Mouse (Mus musculus) heart, embryonic 14.5 days (tissue): ENCODE measurements around the gene Hsf5. TPM values are rescaled to one million over a fixed set of nuclear protein-coding genes. Genes with fewer than 3 reads are reported as not detected.
A peak's percentile ranks its signal among the peaks of the same experiment; 100 is the strongest.

Source experiments
- ATAC-seq: fragments of 200-750 bp; cut with Nextera tagmentation; 2 replicates; pipeline ENCODE4 v1.8.0; 2017; ENCODE audit warnings: low read depth, moderate TSS enrichment; ENCODE audit not compliant: insufficient number of reproducible peaks, insufficient read depth, low FRiP score
- H3K27ac ChIP-seq, 2 experiments: fragments of 200-500 bp in 1 of 2; fragments of 300-500 bp in 1 of 2; sonication (generic) in 1 of 2; replicated peaks in 1 of 2; 2 replicates each; pipeline ENCODE4 v1.5.1; 2012 to 2014; ENCODE audit warnings: low read depth in 2 of 2, low read length in 2 of 2, control low read depth in 1 of 2, mild to moderate bottlenecking in 1 of 2, mixed read lengths in 1 of 2; ENCODE audit not compliant: control insufficient read depth in 1 of 2, insufficient read depth in 1 of 2
- H3K27me3 ChIP-seq: fragments of 300-500 bp; sonication (generic); 2 replicates; pipeline ENCODE4 v1.6.1; 2014; ENCODE audit warnings: mild to moderate bottlenecking, low read length, control low read depth; ENCODE audit not compliant: control insufficient read depth, insufficient read depth
- H3K36me3 ChIP-seq: fragments of 300-500 bp; sonication (generic); 2 replicates; pipeline ENCODE4 v1.6.1; 2014; ENCODE audit warnings: mild to moderate bottlenecking, control low read depth, low read length, mixed read lengths; ENCODE audit not compliant: control insufficient read depth, insufficient read depth
- H3K4me1 ChIP-seq, 2 experiments: fragments of 200-500 bp in 1 of 2; fragments of 300-500 bp in 1 of 2; sonication (generic) in 1 of 2; 2 replicates each; pipeline ENCODE4 v1.6.1; 2012 to 2014; ENCODE audit warnings: low read length in 2 of 2, control low read depth in 1 of 2, mixed read lengths in 1 of 2; ENCODE audit not compliant: control insufficient read depth in 2 of 2, insufficient read depth in 2 of 2
- H3K4me2 ChIP-seq: fragments of 300-500 bp; sonication (generic); 2 replicates; pipeline ENCODE4 v1.6.1; 2014; ENCODE audit warnings: mild to moderate bottlenecking, low read length
- H3K4me3 ChIP-seq, 2 experiments: fragments of 200-500 bp in 1 of 2; fragments of 300-500 bp in 1 of 2; sonication (generic) in 1 of 2; 2 replicates each; pipeline ENCODE4 v1.5.1; 2012 to 2014; ENCODE audit warnings: low read length in 2 of 2, mild to moderate bottlenecking in 2 of 2, control low read depth in 1 of 2, low read depth in 1 of 2, moderate library complexity in 1 of 2; ENCODE audit not compliant: control insufficient read depth in 1 of 2, insufficient read depth in 1 of 2
- H3K9ac ChIP-seq: fragments of 300-500 bp; sonication (generic); 2 replicates; pipeline ENCODE4 v1.6.1; 2014; ENCODE audit warnings: mild to moderate bottlenecking, low read length
- H3K9me3 ChIP-seq: fragments of 300-500 bp; sonication (generic); 2 replicates; pipeline ENCODE4 v1.6.1; 2016; ENCODE audit warnings: low read length, control low read depth; ENCODE audit not compliant: control insufficient read depth
- WGBS: fragments of 180-500 bp; shearing (Covaris S2); extraction: QIAGEN DNeasy Blood & Tissue Kit; methylation state at CpG from one replicate; pipeline ENCODE4 v1.1.7; 2014; 5-methylcytosine and 5-hydroxymethylcytosine counted together
- polyA plus RNA-seq: library from polyadenylated mRNA; unstranded; fragments of >200 nt; fragmentation: Nextera tagmentation; extraction: Ambion mirVana; gene quantifications from 2 replicates; pipeline ENCODE4 v1.2.1, GENCODE M21; 2014

Gene Hsf5
- polyA plus RNA-seq, 1 experiment from 2014 or later, result 0.15 TPM

DNA sequence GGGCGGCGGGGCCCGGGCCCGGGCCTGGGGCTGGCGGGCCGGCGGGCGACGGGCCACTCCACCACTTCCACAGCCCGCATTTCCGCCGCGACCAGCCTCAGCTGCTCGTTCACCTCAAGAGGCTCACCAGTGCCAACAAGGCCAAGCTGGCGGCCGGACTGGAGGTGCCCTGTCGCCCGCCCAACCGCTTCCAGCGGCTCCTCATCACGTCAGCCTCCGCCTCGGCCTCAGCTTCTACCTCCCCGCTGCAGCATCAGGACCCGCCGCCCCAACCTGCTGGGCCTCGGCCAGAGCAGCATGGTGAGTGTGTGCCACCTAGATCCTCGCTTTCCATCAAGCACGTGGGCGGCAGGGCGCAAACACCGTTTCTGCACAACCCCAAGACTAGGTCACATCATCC lies 642 bp downstream of the Hsf5 start:
- Histone ChIP-seq H3K4me1 (no peaks in the 10 kb centered on the region), H3K27me3 (no peaks in the 10 kb centered on the region), H3K36me3 (peaks cover 66% of the 10 kb centered on the region), H3K9ac (no peak overlapping the region), H3K4me3 (no peak overlapping the region), H3K27ac (no peak overlapping the region), H3K9me3 (no peaks in the 10 kb centered on the region), H3K4me2 (no peak overlapping the region)
- ATAC-seq, result no peak
- WGBS, result 94% methylated on average over 21 of the region's 32 CpGs

DNA sequence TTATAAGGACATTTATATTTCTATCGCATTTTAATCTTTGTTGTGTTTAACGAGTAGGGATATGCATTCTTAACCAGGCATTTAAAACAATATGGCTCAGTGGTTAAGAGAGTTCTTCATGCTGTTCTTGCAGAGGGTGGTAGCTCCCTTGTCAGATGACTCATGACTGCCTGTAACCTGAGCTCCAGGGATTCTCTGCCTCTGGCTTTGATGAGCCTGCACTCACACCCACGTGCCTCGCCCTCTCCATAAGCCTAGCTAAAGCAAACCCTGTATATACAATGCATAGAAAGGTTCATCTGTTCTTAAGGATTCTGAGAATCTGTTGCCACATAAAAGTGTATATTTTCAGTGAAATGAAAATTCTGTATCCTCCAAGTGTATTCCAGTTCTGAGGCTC lies 6.2 kb downstream of the Hsf5 start:
- 53% methylated on average over 4 of the region's 4 CpGs for WGBS
- Histone ChIP-seq H3K27ac (no peak overlapping the region), H3K36me3 (peaks cover 38% of the 10 kb centered on the region), H3K4me3 (no peak overlapping the region), H3K9ac (no peak overlapping the region), H3K27me3 (no peaks in the 10 kb centered on the region), H3K9me3 (no peaks in the 10 kb centered on the region), H3K4me1 (no peaks in the 10 kb centered on the region), H3K4me2 (no peak overlapping the region)
- ATAC-seq, result no peak

DNA sequence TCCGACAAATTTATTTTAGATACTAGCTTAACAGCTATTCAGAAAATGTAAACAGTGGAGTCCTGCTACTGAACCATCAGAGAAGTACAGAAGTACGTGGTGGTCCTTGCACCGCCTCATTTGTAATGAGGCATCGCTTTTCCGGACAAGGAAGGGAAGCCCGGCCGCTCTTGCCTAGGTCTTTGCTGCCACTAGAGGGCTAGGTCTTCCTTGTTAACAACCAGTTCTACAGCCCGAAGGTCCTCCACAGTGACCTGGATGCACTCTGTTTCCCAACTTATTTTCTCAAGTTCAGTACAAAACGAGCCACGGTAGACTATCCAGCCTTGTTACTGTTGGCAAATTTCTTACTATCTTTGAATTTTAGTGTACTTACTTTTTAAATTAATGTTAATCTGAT lies 12.9 kb downstream of the Hsf5 start:
- Histone ChIP-seq H3K9me3 (no peaks in the 10 kb centered on the region), H3K36me3 (peaks cover 6% of the 10 kb centered on the region; the same call in 1 of the 2 replicates)
- ATAC-seq, result no peak

GRCm38 (mm10) chr11:87638793-87639192 lies 21.8 kb downstream of the Hsf5 start:
- H3K4me2 ChIP-seq, result peak overlapping the region; percentile 75
- ATAC-seq, result no peak
- no peaks in the 10 kb centered on the region for H3K27me3 ChIP-seq
- H3K4me3 ChIP-seq, result peak overlapping the region; percentile 46 to 60
- WGBS, result 19% methylated on average over 2 of the region's 2 CpGs
- no peaks in the 10 kb centered on the region for H3K36me3 ChIP-seq
- H3K4me1 ChIP-seq, result peaks cover 0 to 4% of the 10 kb centered on the region in 2 experiments; a peak in 2 of 4 replicates
- H3K27ac ChIP-seq, result peak overlapping the region; percentile 46 to 65
- H3K9ac ChIP-seq, result peak overlapping the region; percentile 79
- no peaks in the 10 kb centered on the region for H3K9me3 ChIP-seq

More for the DNA sequence above, 12.9 kb downstream of the Hsf5 start:
- Histone ChIP-seq H3K4me3 (no peak overlapping the region), H3K4me2 (0 out of 2 replicates have a peak overlapping the region, but pooled peaks have one; percentile 12), H3K9ac (no peak overlapping the region), H3K4me1 (peaks cover 0 to 5% of the 10 kb centered on the region in 2 experiments; a peak in 1 of 4 replicates), H3K27ac (no peak overlapping the region), H3K27me3 (no peaks in the 10 kb centered on the region)
- 18% methylated on average over 10 of the region's 10 CpGs for WGBS

DNA sequence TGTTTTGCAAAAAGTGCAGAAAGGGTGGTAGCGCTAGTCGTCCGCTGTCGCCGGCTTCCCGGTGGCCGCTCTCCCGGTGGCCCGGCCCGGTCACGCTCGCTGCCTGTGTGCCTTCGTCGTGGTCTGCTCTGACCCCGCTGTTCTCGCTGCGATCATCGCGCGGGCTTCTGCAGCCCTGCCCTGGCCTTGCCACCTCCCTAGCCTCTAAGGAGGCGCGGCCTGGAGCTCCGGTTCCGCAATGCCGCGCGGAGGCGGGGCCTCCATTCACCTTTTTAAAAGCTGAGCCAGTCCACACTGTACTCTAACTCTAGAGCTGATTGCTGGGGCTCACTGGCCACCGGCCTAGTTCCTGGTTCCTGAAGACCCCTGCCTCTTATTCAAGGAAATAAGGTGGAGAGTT lies 22.2 kb downstream of the Hsf5 start:
- peak; percentile 85; the same call in 1 of the 2 replicates for ATAC-seq
- no peaks in the 10 kb centered on the region for H3K36me3 ChIP-seq
- no peaks in the 10 kb centered on the region for H3K9me3 ChIP-seq
- peaks cover 0 to 3% of the 10 kb centered on the region in 2 experiments; a peak in 2 of 4 replicates for H3K4me1 ChIP-seq
- peak overlapping the region; percentile 79 for H3K9ac ChIP-seq
- WGBS, result under 1% methylated on average over 29 of the region's 29 CpGs
- peak overlapping the region; percentile 75 for H3K4me2 ChIP-seq
- H3K4me3 ChIP-seq, result peak overlapping the region; percentile 46 to 60
- peak overlapping the region; percentile 46 to 65 for H3K27ac ChIP-seq
- H3K27me3 ChIP-seq, result no peaks in the 10 kb centered on the region

DNA sequence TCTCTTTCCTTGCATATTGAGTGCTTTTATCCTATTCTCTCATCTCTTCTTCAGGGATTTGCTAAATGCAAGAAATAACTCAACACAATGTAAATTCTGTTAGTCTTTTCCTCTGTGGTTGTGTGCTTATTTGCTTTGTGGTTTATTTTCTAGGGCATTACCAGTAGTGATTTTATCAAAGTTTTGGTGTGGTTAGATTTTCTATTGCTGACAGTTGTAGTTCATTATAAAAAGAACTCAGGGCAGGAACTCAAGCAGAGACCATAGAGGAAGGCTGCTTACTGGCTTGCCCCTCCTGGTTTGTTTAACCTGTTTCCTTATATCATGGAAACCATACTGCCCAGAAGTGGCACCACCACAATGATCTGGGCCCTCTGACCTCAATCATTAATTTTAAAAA lies 25.9 kb downstream of the Hsf5 start:
- no peak for ATAC-seq
- Histone ChIP-seq H3K27me3 (no peaks in the 10 kb centered on the region), H3K4me3 (no peak overlapping the region), H3K4me2 (no peak overlapping the region), H3K36me3 (no peaks in the 10 kb centered on the region), H3K9ac (no peak overlapping the region), H3K4me1 (peaks cover 0 to 7% of the 10 kb centered on the region in 2 experiments; a peak in 2 of 4 replicates), H3K27ac (no peak overlapping the region), H3K9me3 (no peaks in the 10 kb centered on the region)

DNA sequence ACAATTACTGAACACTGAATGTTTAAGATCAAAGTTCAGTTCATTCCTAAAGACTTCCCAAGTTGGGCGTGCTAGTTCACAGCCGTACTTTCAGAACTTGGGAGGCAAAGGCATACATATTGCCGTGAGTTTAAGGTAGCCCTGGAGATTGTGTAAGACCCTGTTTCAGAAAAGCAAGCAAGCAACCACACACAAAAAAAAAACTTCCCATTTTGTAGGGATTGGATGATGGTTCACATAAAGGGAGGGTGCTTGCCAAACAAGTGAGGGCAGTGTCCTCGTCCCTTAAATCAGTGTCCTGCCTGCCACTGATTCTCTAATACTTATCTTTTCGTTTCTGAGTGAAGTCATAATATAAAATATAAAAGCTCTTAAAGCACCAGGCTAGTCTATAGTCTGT lies 37.7 kb downstream of the Hsf5 start:
- H3K27me3 ChIP-seq, result no peaks in the 10 kb centered on the region
- no peak overlapping the region for H3K27ac ChIP-seq
- no peak for ATAC-seq
- no peaks in the 10 kb centered on the region for H3K4me1 ChIP-seq
- no peaks in the 10 kb centered on the region for H3K36me3 ChIP-seq
- no peak overlapping the region for H3K4me3 ChIP-seq
- no peak overlapping the region for H3K9ac ChIP-seq
- no peaks in the 10 kb centered on the region for H3K9me3 ChIP-seq
- WGBS, result 69% methylated on average over 5 of the region's 5 CpGs
- H3K4me2 ChIP-seq, result no peak overlapping the region

- peaks cover 5% of the 10 kb centered on the region for H3K27me3 ChIP-seq
- ATAC-seq, result no peak
- no peak overlapping the region for H3K4me3 ChIP-seq
- H3K4me2 ChIP-seq, result no peak overlapping the region
- H3K4me1 ChIP-seq, result peaks cover 0 to 4% of the 10 kb centered on the region in 2 experiments; a peak in 2 of 4 replicates
- H3K36me3 ChIP-seq, result no peaks in the 10 kb centered on the region
- H3K27ac ChIP-seq, result no peak overlapping the region
- no peaks in the 10 kb centered on the region for H3K9me3 ChIP-seq
- WGBS, result 37% methylated on average over 7 of the region's 7 CpGs
- no peak overlapping the region for H3K9ac ChIP-seq
Measured at GRCm38 (mm10) chr11:87659216-87659615, 42.3 kb downstream of the Hsf5 start.
